ENCODE assay signal across 37 mouse cellular contexts in the genomic region with DNA sequence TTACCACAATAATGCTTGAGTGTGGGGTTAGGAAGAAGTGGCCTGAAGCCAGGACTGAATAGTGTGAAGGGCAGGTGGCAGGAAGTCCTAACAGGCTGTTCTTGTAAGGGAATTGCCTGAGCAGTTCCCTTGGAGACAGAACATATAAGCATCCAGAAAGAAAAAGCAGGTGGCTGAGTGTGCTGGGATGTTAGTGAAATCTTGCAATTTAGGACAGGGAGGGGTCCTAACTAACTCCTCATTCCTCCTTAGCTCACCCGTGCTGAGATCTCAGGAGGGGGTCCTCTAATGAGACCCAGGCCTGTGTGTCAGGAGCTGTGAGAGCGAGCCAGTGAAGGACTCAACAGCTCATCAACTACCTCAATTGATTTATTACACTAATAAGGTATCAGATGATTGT. TPM values are rescaled to one million over a fixed set of nuclear protein-coding genes. Genes with fewer than 3 reads are reported as not detected.
DNase-seq lines count a peak whose midpoint lies in the region; ATAC-seq lines count a peak whose summit lies in the region.
"Had no signal": no experiment of that assay in that cellular context is flagged by ENCODE, and none has a peak within 500 bp of the region (broad histone marks: within the 10 kb centered on the region; RNA-seq: fewer than 3 reads in every experiment).

No protein-coding gene starts in this region.

- no peaks in the 10 kb centered on the region for H3K36me3 ChIP-seq in hindbrain, embryonic 16.5 days (ENCODE audit: control insufficient read depth, insufficient read depth, low read length)
- no peaks in the 10 kb centered on the region for H3K36me3 ChIP-seq in hindbrain, embryonic 13.5 days
- no peaks in the 10 kb centered on the region for H3K36me3 ChIP-seq in limb, embryonic 12.5 days
- H3K36me3 ChIP-seq: embryonic facial prominence, embryonic 13.5 days; forebrain, embryonic 12.5 days; midbrain, embryonic 10.5 days; neural tube, embryonic 12.5 days had no signal

- no peaks in the 10 kb centered on the region for H3K9me3 ChIP-seq in hindbrain, embryonic 16.5 days (ENCODE audit: control insufficient read depth, low read length)
- H3K9me3 ChIP-seq in hindbrain, embryonic 13.5 days: no peaks in the 10 kb centered on the region
- H3K9me3 ChIP-seq in limb, embryonic 12.5 days: no peaks in the 10 kb centered on the region
- H3K9me3 ChIP-seq: embryonic facial prominence, embryonic 13.5 days; forebrain, embryonic 12.5 days; midbrain, embryonic 10.5 days; neural tube, embryonic 12.5 days had no signal

- peak; percentile 75 for DNase-seq in Muller cell, postnatal 12 days (ENCODE audit: inconsistent ontology term)
- peak; percentile 20 for DNase-seq in NIH3T3 (ENCODE audit: low read depth)
- no peak for DNase-seq in adrenal gland, adult 8-10 months
- no peak for DNase-seq in cerebellum, postnatal 4 days (ENCODE audit: low spot score in 2 of 2)
- DNase-seq in left cerebral cortex, adult 18-20 months (ENCODE audit: low spot score in 2 of 2): no peak
- DNase-seq: adrenal gland, postnatal 10 days; B cell, adult 2 months; cerebellum, adult 11 months; cerebellum, adult 9-10 months; gastrocnemius, postnatal 10 days; heart, postnatal 14 days; kidney, adult 9 months; kidney, postnatal 10 days; spleen, adult 18-20 months; thymus, postnatal 14 days had no signal

- no peaks in the 10 kb centered on the region for H3K4me1 ChIP-seq in hindbrain, embryonic 16.5 days (ENCODE audit: control insufficient read depth, insufficient read depth, low read depth, low read length)
- 0 out of 2 replicates have a peak, but pooled peaks cover 6% of the 10 kb centered on the region for H3K4me1 ChIP-seq in hindbrain, embryonic 13.5 days (replicated peaks)
- 0 out of 2 replicates have a peak, but pooled peaks cover 4% of the 10 kb centered on the region for H3K4me1 ChIP-seq in limb, embryonic 12.5 days (replicated peaks)
- H3K4me1 ChIP-seq: forebrain, embryonic 12.5 days; midbrain, embryonic 10.5 days; neural tube, embryonic 12.5 days had no signal

- H3K4me2 ChIP-seq in hindbrain, embryonic 16.5 days (ENCODE audit: low read length): no peak overlapping the region
- H3K4me2 ChIP-seq in hindbrain, embryonic 13.5 days: no peak overlapping the region
- no peak overlapping the region for H3K4me2 ChIP-seq in limb, embryonic 12.5 days
- H3K4me2 ChIP-seq: embryonic facial prominence, embryonic 13.5 days; forebrain, embryonic 12.5 days; liver, embryonic 11.5 days; neural tube, embryonic 12.5 days had no signal

- no peak overlapping the region for H3K4me3 ChIP-seq in hindbrain, embryonic 16.5 days (ENCODE audit: low read length)
- no peak overlapping the region for H3K4me3 ChIP-seq in hindbrain, embryonic 13.5 days
- H3K4me3 ChIP-seq in limb, embryonic 12.5 days (replicated peaks): no peak overlapping the region
- H3K4me3 ChIP-seq: embryonic facial prominence, embryonic 13.5 days; forebrain, embryonic 12.5 days; midbrain, embryonic 10.5 days; myocyte; neural tube, embryonic 12.5 days had no signal

- no peak overlapping the region for H3K27ac ChIP-seq in hindbrain, embryonic 16.5 days (ENCODE audit: low read depth, low read length)
- no peak overlapping the region for H3K27ac ChIP-seq in hindbrain, embryonic 13.5 days
- no peak overlapping the region for H3K27ac ChIP-seq in limb, embryonic 12.5 days
- H3K27ac ChIP-seq: embryonic facial prominence, embryonic 13.5 days; forebrain, embryonic 12.5 days; midbrain, embryonic 10.5 days; neural tube, embryonic 12.5 days had no signal

- ATAC-seq in hindbrain, embryonic 16.5 days: 0 out of 2 replicates have a peak, but pooled peaks have one; percentile 24
- ATAC-seq in hindbrain, embryonic 13.5 days (ENCODE audit: low FRiP score): no peak
- peak; percentile 71; the same call in 1 of the 2 replicates for ATAC-seq in limb, embryonic 12.5 days (ENCODE audit: insufficient number of reproducible peaks, insufficient read depth, low FRiP score, low TSS enrichment, low read depth)
- ATAC-seq: intestine, embryonic 16.5 days; midbrain, embryonic 16.5 days had no signal

- WGBS in hindbrain, embryonic 16.5 days: 21% methylated on average over 2 of the region's 2 CpGs
- 43% methylated on average over 2 of the region's 2 CpGs for WGBS in hindbrain, embryonic 13.5 days
- WGBS in limb, embryonic 12.5 days: 7% methylated on average over 2 of the region's 2 CpGs

- H3K27me3 ChIP-seq in hindbrain, embryonic 16.5 days (replicated peaks; ENCODE audit: control insufficient read depth, insufficient read depth, low read length): no peaks in the 10 kb centered on the region
- H3K27me3 ChIP-seq in hindbrain, embryonic 13.5 days: no peaks in the 10 kb centered on the region
- H3K27me3 ChIP-seq in limb, embryonic 12.5 days: no peaks in the 10 kb centered on the region
- H3K27me3 ChIP-seq: embryonic facial prominence, embryonic 13.5 days; forebrain, embryonic 12.5 days; neural tube, embryonic 12.5 days had no signal

- no peak overlapping the region for H3K9ac ChIP-seq in hindbrain, embryonic 16.5 days (ENCODE audit: low read depth, low read length)
- no peak overlapping the region for H3K9ac ChIP-seq in hindbrain, embryonic 13.5 days
- H3K9ac ChIP-seq in limb, embryonic 12.5 days (replicated peaks): no peak overlapping the region
- H3K9ac ChIP-seq: embryonic facial prominence, embryonic 13.5 days; forebrain, embryonic 12.5 days; neural tube, embryonic 12.5 days had no signal

RNA-seq across cellular contexts. Expression of gene Casp14, which starts 5.3 kb away (rescaled TPM):
- not detected in 2 replicates for polyA plus RNA-seq in hindbrain, embryonic 16.5 days (2015; fragmentation: Nextera tagmentation; extraction: Ambion mirVana)
- polyA plus RNA-seq in hindbrain, embryonic 13.5 days (2015; fragmentation: Nextera tagmentation; extraction: Ambion mirVana): not detected in 2 replicates
- polyA plus RNA-seq in limb, embryonic 12.5 days (2016; fragmentation: Nextera tagmentation; extraction: Ambion mirVana): 0.15 and 0.18 TPM in 2 replicates
- total RNA-seq in adrenal gland, adult 8-10 months (2022): not detected
- total RNA-seq in left cerebral cortex, adult 18-20 months (2021): not detected
- total RNA-seq: adrenal gland, postnatal 10 days; common myeloid progenitor, adult 5-6 weeks; gastrocnemius, postnatal 10 days; heart, postnatal 14 days; left cerebral cortex, postnatal 25 days; megakaryocyte progenitor cell, adult 5-6 weeks had no signal
- polyA plus RNA-seq: forebrain, embryonic 12.5 days; gonadal fat pad, adult 2 months; heart, embryonic 14.5 days; hindbrain, embryonic 11.5 days; liver, embryonic 11.5 days; liver, embryonic 16.5 days; lung, embryonic 16.5 days; midbrain, embryonic 10.5 days; midbrain, embryonic 16.5 days; myocyte; neural tube, embryonic 12.5 days; urinary bladder, adult 2 months had no signal

RNA-seq across cellular contexts. Expression of gene Ccdc105, which starts 29.4 kb away (rescaled TPM):
- polyA plus RNA-seq in hindbrain, embryonic 16.5 days (2015; fragmentation: Nextera tagmentation; extraction: Ambion mirVana): 0.25 and 0.26 TPM in 2 replicates
- 0.19 and 0.48 TPM in 2 replicates for polyA plus RNA-seq in hindbrain, embryonic 13.5 days (2015; fragmentation: Nextera tagmentation; extraction: Ambion mirVana)
- 0.11 and 0.27 TPM in 2 replicates for polyA plus RNA-seq in limb, embryonic 12.5 days (2016; fragmentation: Nextera tagmentation; extraction: Ambion mirVana)
- not detected for total RNA-seq in adrenal gland, adult 8-10 months (2022)
- under 1 TPM; 0.49 to 0.59 TPM for total RNA-seq in left cerebral cortex, adult 18-20 months (2021)
- total RNA-seq: adrenal gland, postnatal 10 days; common myeloid progenitor, adult 5-6 weeks; gastrocnemius, postnatal 10 days; heart, postnatal 14 days; megakaryocyte progenitor cell, adult 5-6 weeks had no signal
- polyA plus RNA-seq: heart, embryonic 14.5 days; hindbrain, embryonic 11.5 days; intestine, embryonic 16.5 days; large intestine, adult 2 months; liver, embryonic 11.5 days; liver, embryonic 16.5 days; midbrain, embryonic 10.5 days; myocyte; neural tube, embryonic 12.5 days; stomach, embryonic 16.5 days had no signal

RNA-seq across cellular contexts. Expression of gene Slc1a6, which starts 56.9 kb away (rescaled TPM):
- polyA plus RNA-seq in hindbrain, embryonic 16.5 days (2015; fragmentation: Nextera tagmentation; extraction: Ambion mirVana): 32.6 and 37.3 TPM in 2 replicates
- polyA plus RNA-seq in hindbrain, embryonic 13.5 days (2015; fragmentation: Nextera tagmentation; extraction: Ambion mirVana): 8.3 and 9.8 TPM in 2 replicates
- 1.2 and 1.5 TPM in 2 replicates for polyA plus RNA-seq in limb, embryonic 12.5 days (2016; fragmentation: Nextera tagmentation; extraction: Ambion mirVana)
- under 1 TPM in 3 of 4 experiments, not detected in 1; 0.13 to 0.77 (median 0.20) TPM for total RNA-seq in adrenal gland, adult 8-10 months (2022)
- total RNA-seq in left cerebral cortex, adult 18-20 months (2021): 10 to 100 TPM; 12.7 to 14.1 TPM
- total RNA-seq: common myeloid progenitor, adult 5-6 weeks; megakaryocyte progenitor cell, adult 5-6 weeks had no signal

Comparison
In these comparisons a context has a peak if more than half of its experiments do, and no peak if none do; other contexts are left out.
1. DNase-seq: peak in Muller cell, postnatal 12 days (single experiment) and NIH3T3 (single experiment); none in adrenal gland, adult 8-10 months (single experiment), cerebellum, postnatal 4 days (0 of 2) and left cerebral cortex, adult 18-20 months (0 of 2).